Mouse (Mus musculus) adipocyte (in vitro differentiated cells): ENCODE results near the gene Mrpl58.
A peak's percentile ranks its signal among the peaks of the same experiment; 100 is the strongest.
"Not testable (repeated sequence)": the region's sequence is repeated elsewhere in the genome, so short reads cannot be mapped to it uniquely, and the experiment has no call there.

Source experiments
- DNase-seq: peaks from one replicate; pipeline ENCODE4 v3.0.0-alpha.2; 2016; ENCODE audit warnings: low spot score

Gene Mrpl58

DNA sequence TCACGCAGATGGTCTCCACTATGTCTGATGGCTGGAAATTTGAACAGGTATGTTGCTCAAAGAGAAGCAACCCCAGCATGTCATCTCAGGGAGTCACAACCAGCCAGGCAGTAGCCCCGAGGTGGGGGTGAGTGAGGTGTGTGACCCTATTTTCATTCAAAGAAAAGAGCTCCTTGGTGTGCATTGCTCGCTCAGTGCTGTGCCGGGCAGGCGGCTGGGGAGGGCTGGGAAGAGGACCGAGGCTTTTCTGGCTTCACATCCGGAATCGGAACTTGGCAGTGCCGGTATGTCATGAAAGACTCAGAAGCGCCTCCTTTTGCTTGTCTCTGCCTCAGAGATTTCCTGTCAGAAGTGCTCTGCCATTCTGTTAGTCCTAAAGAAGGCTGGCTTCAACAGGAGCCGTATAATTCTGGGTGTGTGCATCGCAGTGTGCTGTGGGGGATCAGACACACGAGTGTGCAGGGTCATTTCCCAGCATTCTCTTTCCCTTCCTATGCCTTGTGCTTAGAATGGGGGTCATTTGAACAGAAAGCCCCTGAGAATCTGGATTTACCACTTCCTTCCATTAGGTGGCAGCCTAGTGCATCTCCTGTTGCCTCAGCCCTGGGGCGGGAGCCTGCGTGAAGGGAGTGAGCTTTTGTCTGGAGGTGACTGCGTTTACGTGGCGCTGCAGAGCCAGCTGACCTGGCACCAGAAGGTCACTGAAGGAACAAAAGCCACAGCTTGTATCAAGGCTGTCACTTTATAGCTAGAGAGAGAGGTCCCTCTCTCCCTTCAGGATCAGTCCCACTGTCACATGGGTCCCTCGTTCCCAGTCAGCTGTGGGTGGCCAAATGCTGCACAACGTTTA lies 24.2 kb downstream of the Mrpl58 start:
- DNase-seq, result peak; percentile 57

- no peak for DNase-seq
These were observed 25.8 kb downstream of the Mrpl58 start for GRCm38 (mm10) chr11:115429307-115429706.

DNA sequence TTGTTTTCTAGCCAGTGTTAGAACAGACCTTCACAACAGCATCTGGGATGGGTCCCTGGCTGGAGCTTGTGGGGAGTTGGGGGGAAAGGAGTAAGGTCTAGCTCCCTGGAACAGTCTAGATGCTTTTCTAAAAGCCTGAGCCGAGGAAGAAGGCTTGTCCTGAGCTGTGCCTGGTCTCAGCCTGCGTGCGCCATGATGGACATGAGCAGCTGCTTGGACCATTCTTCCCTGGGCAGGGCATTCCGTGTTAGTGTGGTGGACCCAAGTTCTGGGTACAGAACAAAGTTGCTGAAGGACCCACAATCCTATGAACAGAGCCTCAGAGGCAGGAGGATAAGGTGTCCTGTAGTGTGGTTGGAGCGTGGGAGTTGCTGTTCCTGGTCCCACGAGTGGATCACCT lies 27.0 kb downstream of the Mrpl58 start:
- DNase-seq, result no peak

- DNase-seq, result no peak
These were observed 29.3 kb downstream of the Mrpl58 start for GRCm38 (mm10) chr11:115432814-115433213.

GRCm38 (mm10) chr11:115433342-115433741 lies 29.8 kb downstream of the Mrpl58 start:
- DNase-seq, result no peak

DNA sequence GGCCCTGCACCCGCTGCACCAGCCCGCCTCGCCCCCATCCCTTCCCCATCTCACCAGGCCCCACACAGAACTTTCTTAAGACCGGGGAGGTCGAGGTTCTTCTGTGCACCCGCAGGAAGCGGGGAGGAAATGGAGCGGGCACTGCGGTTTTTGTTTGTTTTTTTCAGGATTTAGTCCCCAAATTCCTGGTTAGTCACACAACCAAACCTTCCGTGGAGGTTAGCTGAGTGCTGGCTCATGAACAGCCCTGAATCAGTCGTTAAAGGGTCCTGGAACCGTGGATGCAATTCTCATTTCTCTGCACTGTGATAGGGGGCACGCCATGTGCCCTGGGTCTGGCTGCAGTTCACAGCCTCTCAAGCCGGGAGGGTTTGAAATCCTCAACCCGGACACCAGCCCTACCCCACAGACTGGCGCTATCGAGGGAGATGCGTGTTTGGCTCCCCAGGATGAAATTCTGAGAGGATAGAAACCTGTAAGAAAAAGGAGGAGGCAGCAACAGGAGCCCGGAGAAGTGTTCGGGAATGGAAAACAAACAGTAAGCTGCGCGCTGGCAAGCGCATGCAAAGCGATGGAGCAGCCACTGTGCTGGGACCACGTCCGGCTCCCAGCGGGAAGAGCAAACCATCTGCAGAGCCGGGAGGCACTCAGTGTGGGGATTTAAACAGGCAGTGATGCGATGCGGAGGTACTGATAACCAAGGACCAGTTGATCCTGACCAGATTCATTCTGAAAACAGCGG lies 32.2 kb downstream of the Mrpl58 start:
- DNase-seq, result no peak

DNA sequence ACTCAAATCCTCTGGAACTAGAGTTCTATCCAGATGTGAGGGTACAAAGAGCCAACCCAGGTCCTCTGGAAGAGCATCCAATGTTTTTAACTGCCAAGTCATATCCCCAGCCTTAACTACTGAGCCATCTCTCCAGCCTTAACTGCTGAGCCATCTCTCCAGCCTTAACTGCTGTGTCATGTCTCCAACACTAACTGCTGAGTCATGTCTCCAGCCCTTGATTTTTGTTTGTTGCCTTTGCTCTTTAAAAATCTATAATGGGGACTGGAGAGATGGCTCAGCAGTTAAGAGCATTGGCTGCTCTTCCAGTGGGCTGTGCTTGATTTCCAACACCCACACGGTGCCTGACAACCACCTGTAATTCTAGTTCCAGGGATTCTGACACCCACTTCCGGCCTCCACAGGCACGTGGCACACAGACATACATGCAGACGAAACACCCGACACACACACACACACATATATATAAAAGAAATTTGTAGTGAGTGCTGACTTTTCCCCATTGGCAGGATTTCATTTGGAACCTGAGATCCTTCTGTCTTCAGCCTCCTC lies 34.1 kb downstream of the Mrpl58 start:
- peak; percentile 54 for DNase-seq

- no peak for DNase-seq
These were observed 35.8 kb downstream of the Mrpl58 start for GRCm38 (mm10) chr11:115439326-115439725.

GRCm38 (mm10) chr11:115439906-115440595 lies 36.5 kb downstream of the Mrpl58 start, which contains the start of gene Trim80:
Gene Trim80, plus strand, starts transcription at chr11:115440545.
- no peak for DNase-seq

- no peak for DNase-seq
These were observed 37.9 kb downstream of the Mrpl58 start for GRCm38 (mm10) chr11:115441417-115441816.

GRCm38 (mm10) chr11:115446906-115447305 lies 43.4 kb downstream of the Mrpl58 start:
- DNase-seq, result peak; percentile 73

GRCm38 (mm10) chr11:115447321-115447885 lies 43.9 kb downstream of the Mrpl58 start:
- DNase-seq, result no peak

DNA sequence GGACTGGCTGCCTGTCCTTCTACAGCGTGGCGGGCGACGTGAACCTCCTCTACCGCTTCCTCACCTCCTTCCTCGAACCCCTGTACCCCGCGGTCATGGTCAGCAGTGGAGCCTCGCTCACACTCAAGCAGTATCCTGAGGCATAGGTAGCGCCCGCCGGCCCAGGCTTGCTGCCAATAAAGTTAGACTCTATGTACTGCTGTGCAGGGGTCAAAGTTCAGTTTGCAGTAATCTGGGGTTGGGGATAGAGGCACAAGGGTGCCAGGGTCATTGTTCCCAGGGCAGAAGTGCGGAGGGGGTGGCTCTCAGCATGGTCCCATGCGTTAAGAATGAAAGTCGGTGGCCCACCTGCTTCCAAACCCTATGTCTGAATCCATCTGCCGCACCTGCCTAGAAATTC lies 44.5 kb downstream of the Mrpl58 start:
- DNase-seq, result no peak

DNA sequence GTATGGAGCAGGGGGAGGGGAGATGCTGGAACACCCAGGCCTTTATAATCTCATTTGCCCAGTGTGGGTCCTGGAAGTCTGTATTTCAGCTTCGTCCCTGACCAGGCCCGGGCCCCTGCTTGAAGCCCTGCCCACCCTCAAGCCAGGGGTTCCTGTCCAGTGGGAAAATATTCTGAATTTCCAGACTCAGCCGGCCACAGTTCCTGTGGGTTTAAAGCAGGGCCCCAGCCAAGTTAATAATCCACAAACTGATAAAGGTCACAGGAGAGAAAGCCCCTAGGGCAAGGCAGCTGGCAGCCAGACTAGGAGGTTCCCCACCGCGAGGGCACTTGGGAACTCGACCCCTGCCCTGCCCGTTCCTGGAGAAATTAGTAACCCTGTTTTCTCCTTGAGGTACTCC lies 45.4 kb downstream of the Mrpl58 start:
- DNase-seq, result no peak

- no peak for DNase-seq
These were observed 46.6 kb downstream of the Mrpl58 start for GRCm38 (mm10) chr11:115450176-115450575.

- DNase-seq, result no peak
These were observed 48.3 kb downstream of the Mrpl58 start for GRCm38 (mm10) chr11:115451781-115452241.

- no peak for DNase-seq
These were observed 48.8 kb downstream of the Mrpl58 start for GRCm38 (mm10) chr11:115452281-115452860.

DNA sequence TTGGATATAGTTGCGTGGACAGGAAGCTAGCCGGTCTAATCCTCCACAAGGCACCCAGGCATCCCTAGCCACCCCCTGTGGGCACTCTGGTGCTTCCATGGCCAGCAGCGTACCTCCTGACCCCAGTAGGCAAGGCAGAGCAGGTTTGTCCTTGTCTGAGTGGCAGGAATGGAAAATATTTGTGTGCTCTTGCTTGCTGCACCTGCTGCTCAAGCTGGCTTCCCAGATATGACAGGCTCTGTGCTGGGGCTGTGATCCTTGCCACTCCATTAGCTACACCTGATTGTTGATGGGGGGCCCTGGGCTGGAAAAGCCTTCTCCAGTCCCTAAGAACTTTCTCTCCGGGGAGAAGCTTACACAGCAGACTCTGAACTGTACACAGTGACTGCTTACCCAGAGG lies 49.8 kb downstream of the Mrpl58 start:
- no peak for DNase-seq

DNA sequence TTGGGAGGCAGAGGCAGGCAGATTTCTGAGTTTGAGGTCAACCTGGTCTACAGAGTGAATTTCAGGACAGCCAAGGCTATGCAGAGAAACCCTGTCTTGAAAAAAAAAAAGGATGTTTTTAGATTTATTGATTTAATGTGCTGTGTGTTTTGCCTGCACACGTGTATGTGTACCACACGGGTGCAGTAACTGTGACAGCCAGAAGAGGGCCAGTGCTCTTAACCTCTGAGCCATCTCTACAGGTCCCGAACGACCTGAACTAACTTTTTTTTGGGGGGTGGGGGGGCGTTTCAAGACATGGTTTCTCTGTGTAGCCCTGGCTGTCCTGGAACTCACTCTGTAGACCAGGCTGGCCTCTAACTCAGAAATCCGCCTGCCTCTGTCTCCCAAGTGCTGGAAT lies 51.3 kb downstream of the Mrpl58 start:
- not testable (repeated sequence) for DNase-seq

DNA sequence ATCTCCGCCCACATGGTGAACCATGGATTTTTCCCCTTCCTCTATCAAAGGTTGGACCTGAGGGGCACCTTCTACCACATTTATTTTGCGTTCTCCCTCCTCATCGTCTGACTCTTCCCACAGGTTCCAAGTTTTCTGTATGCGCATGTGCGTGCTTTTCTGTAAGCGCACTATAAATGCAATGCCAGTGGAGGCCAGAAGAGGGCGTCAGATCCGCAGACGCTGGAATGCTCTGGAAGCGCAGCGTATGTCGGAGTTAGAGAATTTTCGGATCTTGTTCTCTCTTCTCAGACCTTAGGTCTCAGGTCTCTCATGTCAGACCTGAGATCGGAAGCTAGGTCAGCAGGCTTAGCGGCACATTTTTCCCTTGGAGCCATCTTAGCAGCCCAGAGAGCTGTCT lies 52.1 kb downstream of the Mrpl58 start:
- no peak for DNase-seq

- no peak for DNase-seq
These were observed 52.6 kb downstream of the Mrpl58 start for GRCm38 (mm10) chr11:115456182-115456581.
